Mouse (Mus musculus): ENCODE measurements at regions not wholly inside any gene's neighbourhood (a gene's known extent, or its start where the extent isn't known, plus 50 kb on each side); places are given as distances from the start of the nearest gene placed in this dataset.

- DNase-seq (ENCODE audit: extremely low read depth, low read depth) = no peak
Measured at GRCm38 (mm10) chr11:63392378-63392777, 263.6 kb downstream of the Pmp22 start.

GRCm38 (mm10) chr11:63394201-63394600, 265.4 kb downstream of the Pmp22 start:
- no peak for DNase-seq (ENCODE audit: extremely low read depth, low read depth)

GRCm38 (mm10) chr11:63396386-63396785, 267.6 kb downstream of the Pmp22 start:
- no peak for DNase-seq (ENCODE audit: extremely low read depth, low read depth)

- no peak for DNase-seq (ENCODE audit: extremely low read depth, low read depth)
Measured at GRCm38 (mm10) chr11:63402741-63403140, 274.0 kb downstream of the Pmp22 start.

- DNase-seq (ENCODE audit: extremely low read depth, low read depth) = no peak
Measured at GRCm38 (mm10) chr11:63404719-63405118, 275.9 kb downstream of the Pmp22 start.

- DNase-seq (ENCODE audit: extremely low read depth, low read depth) = no peak
Measured at GRCm38 (mm10) chr11:63409431-63409830, 280.6 kb downstream of the Pmp22 start.

GRCm38 (mm10) chr11:63410921-63411320, 282.1 kb downstream of the Pmp22 start:
- no peak for DNase-seq (ENCODE audit: extremely low read depth, low read depth)

- no peak for DNase-seq (ENCODE audit: extremely low read depth, low read depth)
Measured at GRCm38 (mm10) chr11:63412364-63412991, 283.7 kb downstream of the Pmp22 start.

GRCm38 (mm10) chr11:63413106-63413505, 284.3 kb downstream of the Pmp22 start:
- DNase-seq (ENCODE audit: extremely low read depth, low read depth) = no peak

- no peak for DNase-seq (ENCODE audit: extremely low read depth, low read depth)
Measured at GRCm38 (mm10) chr11:63413621-63414020, 284.8 kb downstream of the Pmp22 start.

GRCm38 (mm10) chr11:63418042-63418776, 289.4 kb downstream of the Pmp22 start:
- no peak for DNase-seq (ENCODE audit: extremely low read depth, low read depth)

GRCm38 (mm10) chr11:63420341-63420740, 291.6 kb downstream of the Pmp22 start:
- no peak for DNase-seq (ENCODE audit: extremely low read depth, low read depth)

- no peak for DNase-seq (ENCODE audit: extremely low read depth, low read depth)
Measured at GRCm38 (mm10) chr11:63422069-63422468, 293.3 kb downstream of the Pmp22 start.

GRCm38 (mm10) chr11:63424319-63424718, 295.5 kb downstream of the Pmp22 start:
- no peak for DNase-seq (ENCODE audit: extremely low read depth, low read depth)

GRCm38 (mm10) chr11:63425741-63426140, 297.0 kb downstream of the Pmp22 start:
- no peak for DNase-seq (ENCODE audit: extremely low read depth, low read depth)

GRCm38 (mm10) chr11:63453786-63454185, 325.0 kb downstream of the Pmp22 start:
- no peak for DNase-seq (ENCODE audit: extremely low read depth, low read depth)

- no peak for DNase-seq (ENCODE audit: extremely low read depth, low read depth)
Measured at GRCm38 (mm10) chr11:63454910-63455531, 326.2 kb downstream of the Pmp22 start.

GRCm38 (mm10) chr11:63456356-63456755, 327.6 kb downstream of the Pmp22 start:
- DNase-seq (ENCODE audit: extremely low read depth, low read depth) = no peak

GRCm38 (mm10) chr11:63457250-63457649, 328.5 kb downstream of the Pmp22 start:
- no peak for DNase-seq (ENCODE audit: extremely low read depth, low read depth)

GRCm38 (mm10) chr11:63460146-63460545, 331.4 kb downstream of the Pmp22 start:
- no peak for DNase-seq (ENCODE audit: extremely low read depth, low read depth)

GRCm38 (mm10) chr11:63463797-63464331, 335.1 kb downstream of the Pmp22 start:
- DNase-seq (ENCODE audit: extremely low read depth, low read depth) = no peak

GRCm38 (mm10) chr11:63465941-63466340, 337.2 kb downstream of the Pmp22 start:
- DNase-seq (ENCODE audit: extremely low read depth, low read depth) = no peak
